Mouse (Mus musculus) CD4-positive, CD25-positive, alpha-beta regulatory T cell (primary cell): ENCODE measurements around the gene Olfr203. TPM values are rescaled to one million over a fixed set of nuclear protein-coding genes. Genes with fewer than 3 reads are reported as not detected.

ENCODE experiments used
- polyA plus RNA-seq: library from polyadenylated mRNA; unstranded; fragments of 100-300 nt; shearing (Covaris generic); gene quantifications from one replicate; pipeline ENCODE4 v1.2.1, GENCODE M21; 2017

Gene Olfr203
- not detected for polyA plus RNA-seq

GRCm38 (mm10) chr16:59298581-59298980 lies at the start of gene Olfr203:
Gene Olfr203 (plus strand): TSS chr16:59298881.

GRCm38 (mm10) chr16:59272532-59272931 lies 26.1 kb upstream of the Olfr203 start, which contains the start of gene Olfr201:
Gene Olfr201 (minus strand): TSS chr16:59272632.

DNA sequence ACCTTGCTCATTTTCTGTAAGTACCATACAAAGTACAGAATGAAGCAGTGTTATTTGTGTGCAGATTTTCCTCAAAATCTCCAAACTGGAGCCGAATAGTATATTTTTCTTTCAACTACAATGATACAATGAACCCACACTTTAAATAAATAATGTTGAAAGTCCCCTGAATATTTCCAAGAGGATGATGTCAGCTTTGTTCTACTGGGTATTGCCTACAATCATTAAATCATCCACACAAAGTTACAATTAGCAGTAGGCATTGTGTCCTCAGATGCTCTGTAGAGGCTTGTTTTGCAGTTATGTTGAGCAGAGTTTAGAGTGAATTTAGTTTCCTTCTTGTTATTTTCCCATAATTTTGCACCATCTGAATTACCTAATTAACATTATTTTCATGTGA lies 12.0 kb upstream of the Olfr203 start, which contains the start of gene Olfr202:
Gene Olfr202, minus strand, starts transcription at position 101 of the 400 bp plus-strand sequence.

GRCm38 (mm10) chr16:59318148-59318547 lies 19.5 kb downstream of the Olfr203 start, which contains the start of gene Olfr204:
Gene Olfr204 (minus strand): TSS chr16:59318248.

GRCm38 (mm10) chr16:59331038-59331437 lies 32.4 kb downstream of the Olfr203 start, which contains the start of gene Olfr205:
Gene Olfr205 (minus strand): TSS chr16:59331138.

DNA sequence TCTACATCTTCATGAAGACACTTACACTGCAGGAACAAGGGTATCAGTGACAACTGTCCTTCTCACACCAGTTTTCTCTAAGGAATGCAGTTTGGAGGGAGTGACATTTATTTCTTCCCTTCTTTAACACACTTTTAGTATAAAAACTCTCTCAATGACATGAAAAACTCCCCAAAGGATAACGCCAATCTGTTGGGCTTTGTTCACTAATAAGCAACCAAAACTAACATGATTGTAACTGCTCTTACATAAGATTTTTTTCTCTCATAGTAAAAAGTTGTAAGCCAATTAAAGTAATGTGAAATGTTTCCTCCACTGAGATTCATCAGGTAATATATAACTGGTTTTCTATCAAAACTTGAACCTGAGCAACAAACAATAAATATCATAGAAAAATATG lies 50.5 kb downstream of the Olfr203 start, which contains the start of gene Olfr206:
Gene Olfr206, minus strand, starts transcription at position 101 of the 400 bp plus-strand sequence.

Other genes starting within 250 kb of the Olfr203 start
- gene Olfr190, start 220.9 kb upstream of the Olfr203 start, polyA plus RNA-seq = 0.02 TPM
- not detected for gene Olfr191, start 209.1 kb upstream of the Olfr203 start, polyA plus RNA-seq
- gene Olfr193, start 187.0 kb upstream of the Olfr203 start, polyA plus RNA-seq = not detected
- gene Olfr194, start 177.8 kb upstream of the Olfr203 start, polyA plus RNA-seq = not detected
- gene Olfr195, start 151.8 kb upstream of the Olfr203 start, polyA plus RNA-seq = not detected
- not detected for gene Olfr196, start 128.4 kb upstream of the Olfr203 start, polyA plus RNA-seq
- gene Olfr198, start 95.3 kb upstream of the Olfr203 start, polyA plus RNA-seq = not detected
- gene Olfr199, start 79.1 kb upstream of the Olfr203 start, polyA plus RNA-seq = not detected
- gene Olfr201, start 26.2 kb upstream of the Olfr203 start, polyA plus RNA-seq = not detected
- gene Olfr202, start 12.1 kb upstream of the Olfr203 start, polyA plus RNA-seq = not detected
- gene Olfr204, start 19.4 kb downstream of the Olfr203 start, polyA plus RNA-seq = not detected
- gene Olfr205, start 32.3 kb downstream of the Olfr203 start, polyA plus RNA-seq = not detected
- gene Olfr206, start 50.4 kb downstream of the Olfr203 start, polyA plus RNA-seq = not detected
- gene Olfr209, start 65.1 kb downstream of the Olfr203 start, polyA plus RNA-seq = not detected
- gene Gabrr3, start 108.5 kb downstream of the Olfr203 start, polyA plus RNA-seq = 0.04 TPM
- 82.3 TPM for gene Riox2, start 172.9 kb downstream of the Olfr203 start, polyA plus RNA-seq